Mouse (Mus musculus) common myeloid progenitor, adult 5-6 weeks (primary cell): Measurements from ENCODE around the gene Uqcc3. TPM values are rescaled to one million over a fixed set of nuclear protein-coding genes. Genes with fewer than 3 reads are reported as not detected.
"Not testable (repeated sequence)": the region's sequence is repeated elsewhere in the genome, so short reads cannot be mapped to it uniquely, and the experiment has no call there.

Experiments
- ATAC-seq: replicated peaks from 2 replicates; pipeline ENCODE4 v1.8.0; 2016; ENCODE audit warnings: low read depth, mild to moderate bottlenecking, moderate TSS enrichment, inconsistent platforms; ENCODE audit not compliant: poor library complexity, severe bottlenecking
- total RNA-seq: library from RNA; stranded (forward); fragments of 200-1000, 187-1606 nt; gene quantifications from 2 replicates; pipeline ENCODE4 v1.2.3, GENCODE M21; 2017

Gene Uqcc3
- total RNA-seq, 1 experiment from 2014 or later = 122 TPM

- ATAC-seq = peak; percentile 3; the same call in 1 of the 2 replicates
Observed at GRCm38 (mm10) chr19:8897211-8897864, 16.6 kb upstream of the Uqcc3 start.

- not testable (repeated sequence) for ATAC-seq
Observed at GRCm38 (mm10) chr19:8896231-8896630, 15.5 kb upstream of the Uqcc3 start.

GRCm38 (mm10) chr19:8895397-8895960, 14.8 kb upstream of the Uqcc3 start:
- ATAC-seq = no peak

- peak; percentile 53 for ATAC-seq
Observed at GRCm38 (mm10) chr19:8892829-8893766, 12.4 kb upstream of the Uqcc3 start, which contains the start of gene Ints5. Gene Ints5 (plus strand): TSS chr19:8893005.

GRCm38 (mm10) chr19:8888511-8889385, 8.0 kb upstream of the Uqcc3 start, which contains the start of the genes 1810009A15Rik and Gm49416:
Gene 1810009A15Rik (plus strand): TSS chr19:8888853.
Gene Gm49416 (plus strand): TSS chr19:8888926.
- peak; percentile 89 for ATAC-seq

GRCm38 (mm10) chr19:8887585-8888463, 7.1 kb upstream of the Uqcc3 start:
- ATAC-seq = no peak

GRCm38 (mm10) chr19:8886916-8887584, 6.3 kb upstream of the Uqcc3 start:
- ATAC-seq = no peak

GRCm38 (mm10) chr19:8883616-8884015, 2.9 kb upstream of the Uqcc3 start, which contains the start of the genes Lbhd1 and Gm49403:
Gene Lbhd1 (plus strand): TSS chr19:8883732.
Gene Gm49403 (plus strand): TSS chr19:8883930.
- ATAC-seq = no peak

GRCm38 (mm10) chr19:8881034-8881392, 290 bp upstream of the Uqcc3 start:
- peak; percentile 23 for ATAC-seq

GRCm38 (mm10) chr19:8875031-8875430, 5.7 kb downstream of the Uqcc3 start:
- ATAC-seq = no peak

GRCm38 (mm10) chr19:8872266-8872840, 8.4 kb downstream of the Uqcc3 start:
- no peak for ATAC-seq

GRCm38 (mm10) chr19:8871267-8872186, 9.2 kb downstream of the Uqcc3 start, which contains the start of gene Ubxn1:
Gene Ubxn1 (plus strand): TSS chr19:8871496.
- peak; percentile 99 for ATAC-seq

- 0 out of 2 replicates have a peak, but pooled peaks have one; percentile 21 for ATAC-seq
Observed at GRCm38 (mm10) chr19:8870838-8871237, 9.9 kb downstream of the Uqcc3 start.

GRCm38 (mm10) chr19:8870381-8870780, 10.3 kb downstream of the Uqcc3 start:
- not testable (repeated sequence) for ATAC-seq

- no peak for ATAC-seq
Observed at GRCm38 (mm10) chr19:8864265-8864664, 16.5 kb downstream of the Uqcc3 start.

GRCm38 (mm10) chr19:8859018-8859417, 21.7 kb downstream of the Uqcc3 start:
- ATAC-seq = no peak

GRCm38 (mm10) chr19:8857689-8858088, 23.0 kb downstream of the Uqcc3 start:
- ATAC-seq = peak; percentile 84
